Mouse (Mus musculus): Measurements from ENCODE around the gene Mterf1b.

Gene Mterf1b

DNA sequence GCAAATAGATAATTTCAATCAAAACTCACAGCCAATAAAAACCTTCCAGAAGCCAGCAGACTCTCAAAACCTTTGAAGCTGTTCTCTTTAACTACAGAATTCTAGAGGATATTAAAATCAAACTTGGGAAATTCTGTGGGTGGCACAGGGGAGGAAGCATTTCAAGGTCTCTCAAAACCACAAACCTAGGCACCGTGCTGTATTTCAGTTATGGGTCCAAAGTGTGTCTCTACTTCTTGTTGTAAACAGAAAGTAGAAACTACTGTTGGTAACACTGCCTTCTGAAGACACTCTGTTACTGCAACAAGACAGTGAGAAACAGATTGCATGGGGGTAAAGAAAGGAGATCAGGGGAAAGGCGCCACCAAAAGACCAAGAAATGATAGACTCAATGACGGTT lies 52.8 kb downstream of the Mterf1b start:
- no peak for DNase-seq (ENCODE audit: low read depth, low spot score)

DNA sequence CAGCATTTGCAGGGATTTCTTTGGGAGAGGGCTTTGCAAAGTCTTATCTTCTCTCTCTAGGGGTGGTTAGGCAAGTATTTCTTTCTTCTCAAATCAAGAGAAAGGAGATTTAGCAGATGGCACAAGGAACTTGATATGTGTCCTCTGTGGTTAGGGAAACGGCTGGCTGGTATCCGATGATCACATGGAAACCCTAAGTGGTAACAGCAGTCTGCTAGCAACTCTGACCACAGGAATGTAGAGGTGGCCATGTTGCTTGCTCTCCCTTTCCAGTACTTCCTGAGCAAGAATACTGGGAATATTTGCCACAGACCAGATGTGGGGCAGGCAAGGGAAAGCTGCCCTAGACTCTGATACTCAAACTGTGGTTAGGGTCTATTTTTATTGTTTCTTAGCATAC lies 53.9 kb downstream of the Mterf1b start:
- no peak for DNase-seq (ENCODE audit: low read depth, low spot score)

Data from WW6 (cell line).